Mouse (Mus musculus): ENCODE measurements around the gene Cmklr1.

Gene Cmklr1

GRCm38 (mm10) chr5:113652215-113652614, 2.0 kb upstream of the Cmklr1 start:
- DNase-seq: no peak

GRCm38 (mm10) chr5:113648647-113649211, 1.5 kb downstream of the Cmklr1 start:
- DNase-seq: no peak

- DNase-seq: no peak
Observed at GRCm38 (mm10) chr5:113647141-113647540, 3.1 kb downstream of the Cmklr1 start.

GRCm38 (mm10) chr5:113644520-113644919, 5.7 kb downstream of the Cmklr1 start:
- no peak for DNase-seq

GRCm38 (mm10) chr5:113643107-113643848, 6.9 kb downstream of the Cmklr1 start:
- peak; percentile 86 for DNase-seq

GRCm38 (mm10) chr5:113641066-113641465, 9.2 kb downstream of the Cmklr1 start:
- DNase-seq: no peak

GRCm38 (mm10) chr5:113639126-113639525, 11.1 kb downstream of the Cmklr1 start:
- DNase-seq: no peak

GRCm38 (mm10) chr5:113638055-113638454, 12.2 kb downstream of the Cmklr1 start:
- DNase-seq: no peak

GRCm38 (mm10) chr5:113637631-113638030, 12.6 kb downstream of the Cmklr1 start:
- DNase-seq: peak; percentile 69

GRCm38 (mm10) chr5:113635861-113636565, 14.2 kb downstream of the Cmklr1 start:
- DNase-seq: no peak

- no peak for DNase-seq
Observed at GRCm38 (mm10) chr5:113634887-113635610, 15.2 kb downstream of the Cmklr1 start.

- DNase-seq: peak; percentile 83
Observed at GRCm38 (mm10) chr5:113634024-113634651, 16.1 kb downstream of the Cmklr1 start.

- no peak for DNase-seq
Observed at GRCm38 (mm10) chr5:113633037-113633714, 17.1 kb downstream of the Cmklr1 start.

GRCm38 (mm10) chr5:113630116-113630515, 20.1 kb downstream of the Cmklr1 start:
- DNase-seq: no peak

GRCm38 (mm10) chr5:113629248-113629647, 21.0 kb downstream of the Cmklr1 start:
- DNase-seq: no peak

- DNase-seq: no peak
Observed at GRCm38 (mm10) chr5:113627820-113628437, 22.3 kb downstream of the Cmklr1 start.

- DNase-seq: no peak
Observed at GRCm38 (mm10) chr5:113626991-113627390, 23.2 kb downstream of the Cmklr1 start.

GRCm38 (mm10) chr5:113626352-113626751, 23.9 kb downstream of the Cmklr1 start:
- DNase-seq: no peak

GRCm38 (mm10) chr5:113625068-113625467, 25.2 kb downstream of the Cmklr1 start:
- no peak for DNase-seq

GRCm38 (mm10) chr5:113623052-113623451, 27.2 kb downstream of the Cmklr1 start:
- DNase-seq: no peak

GRCm38 (mm10) chr5:113620999-113621398, 29.2 kb downstream of the Cmklr1 start:
- DNase-seq: no peak

Data from cerebellum, adult 11-12 months (tissue).